Mouse (Mus musculus) left cerebral cortex, postnatal 10 days (tissue): ENCODE measurements around the gene Tardbp. TPM values are rescaled to one million over a fixed set of nuclear protein-coding genes. Genes with fewer than 3 reads are reported as not detected.

ENCODE experiments used
- DNase-seq, 2 experiments: peaks; one replicate each; pipeline ENCODE4 v3.0.0; 2021 to 2022; ENCODE audit warnings: low spot score in 2 of 2, mixed read lengths in 1 of 2; ENCODE audit errors: extremely low spot score in 1 of 2
- intact Hi-C: fragments of 180-260 bp; cut with DNase I; formaldehyde crosslinking; loops from one replicate; pipeline ENCODE4 v1.15.1; 2025
- total RNA-seq, 2 experiments: library from RNA; stranded (reverse); gene quantifications; 2 replicates each; pipeline ENCODE4 v1.2.3; 2021

Tardbp gene
- total RNA-seq, 2 experiments from 2014 or later, result 190 TPM

- intact Hi-C loops, result no loop called here
- no peak for DNase-seq
Measured at GRCm38 (mm10) chr4:148581422-148581821, 45.4 kb downstream of the Tardbp start.

GRCm38 (mm10) chr4:148580765-148581164 is 46.1 kb downstream of the Tardbp start:
- intact Hi-C loops, result no loop called here
- no peak for DNase-seq

DNA sequence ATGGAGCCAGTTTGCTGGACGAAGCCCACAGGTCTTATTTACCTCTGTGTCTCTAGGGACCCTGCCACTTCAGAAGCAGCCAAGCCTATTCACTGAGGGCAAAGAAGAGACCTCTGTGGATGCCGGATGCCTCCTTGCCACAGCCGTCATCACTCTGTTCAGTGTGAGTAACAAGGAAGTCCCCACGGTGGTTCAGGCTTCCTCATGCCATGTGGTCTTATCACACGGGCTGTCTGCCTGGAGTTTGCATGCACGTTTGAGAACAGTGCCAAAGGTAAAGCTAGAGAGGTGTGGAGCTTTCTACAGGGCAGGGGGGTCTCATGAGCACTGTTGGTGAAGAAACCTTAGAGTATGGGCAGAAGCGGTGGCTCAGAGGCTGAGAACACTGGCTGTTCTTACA is 53.6 kb downstream of the Tardbp start:
- DNase-seq, result no peak
- intact Hi-C loops, result loop anchor here (5.0 kb wide), 1 partner anchor 36 kb away; no protein-coding TSS in a partner anchor

DNA sequence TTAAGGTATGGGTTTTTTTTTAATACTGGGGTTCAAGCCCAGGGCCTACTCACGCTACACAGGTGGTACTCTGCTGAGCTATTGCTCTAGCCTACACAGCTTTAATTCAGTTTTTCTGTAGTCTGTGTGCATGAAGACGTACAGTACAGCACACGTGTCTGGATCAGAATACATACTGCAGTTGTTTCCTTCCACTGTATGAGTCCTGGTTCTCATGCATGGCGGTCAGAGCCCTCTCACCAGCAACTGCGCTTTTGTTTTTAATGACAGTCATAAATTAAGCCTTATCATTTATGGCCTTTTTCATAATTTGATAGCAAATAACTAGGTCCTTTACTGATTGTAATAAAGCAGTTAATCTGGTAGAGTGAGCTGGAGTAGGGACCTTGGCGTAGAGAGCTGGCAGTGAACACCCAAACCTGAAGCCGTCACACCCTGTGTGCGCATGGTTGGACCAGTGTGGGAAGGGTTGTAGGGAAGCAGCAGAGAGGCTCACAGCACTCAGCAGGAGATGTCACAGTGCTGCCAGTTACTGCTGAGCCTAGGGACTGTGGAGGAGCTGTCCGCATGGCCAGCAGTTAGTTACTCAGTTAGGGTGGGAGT is 56.0 kb downstream of the Tardbp start:
- no peak for DNase-seq

DNA sequence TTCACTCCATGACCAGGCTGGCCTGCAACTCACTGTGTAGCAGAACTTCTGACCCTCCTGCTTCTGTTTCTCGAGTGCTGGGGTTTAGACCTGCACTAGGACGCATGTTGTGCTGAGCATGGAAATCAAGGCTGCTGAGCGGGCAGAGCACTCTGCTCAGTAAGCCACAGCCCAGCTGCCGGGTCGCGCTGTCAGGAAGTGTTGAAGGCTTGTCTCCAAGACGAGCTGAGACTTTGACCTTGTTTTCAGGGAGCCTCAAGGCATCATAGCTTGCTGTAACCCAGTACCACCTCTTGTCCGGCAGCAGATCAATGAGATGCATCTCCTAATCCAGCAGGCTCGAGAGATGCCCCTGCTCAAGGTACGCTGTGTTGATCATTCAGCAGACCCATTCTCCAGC is 56.7 kb downstream of the Tardbp start:
- intact Hi-C loops, result loop anchor here (5.0 kb wide), 1 partner anchor 33 kb away; no protein-coding TSS in a partner anchor
- DNase-seq, result no peak

More for the DNA sequence above, 56.0 kb downstream of the Tardbp start:
- intact Hi-C loops, result loop anchor here (5.0 kb wide), 1 partner anchor 33 kb away; no protein-coding TSS in a partner anchor

GRCm38 (mm10) chr4:148563595-148563994 is 63.2 kb downstream of the Tardbp start:
- DNase-seq, result no peak
- intact Hi-C loops, result loop anchor here (5.0 kb wide), 1 partner anchor 54 kb away; no protein-coding TSS in a partner anchor

DNA sequence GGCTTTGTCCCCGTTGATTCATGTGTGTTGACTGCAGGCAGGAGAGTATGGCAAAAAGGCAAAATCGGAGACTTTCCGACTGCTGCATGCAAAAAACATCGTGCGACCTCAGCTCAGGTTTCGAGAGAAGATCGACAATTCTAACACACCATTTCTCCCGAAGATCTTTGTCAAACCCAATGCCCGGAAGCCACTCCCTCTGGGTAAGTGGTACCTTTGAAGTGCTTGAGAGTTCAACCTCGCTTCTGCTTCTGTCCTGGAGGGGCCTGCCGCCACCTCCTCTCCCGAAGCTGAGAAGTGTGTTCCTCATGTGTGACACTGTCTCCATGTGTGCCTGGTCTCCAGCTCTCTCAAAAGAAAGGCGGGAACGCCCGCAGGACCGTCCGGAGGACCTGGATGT is 64.1 kb downstream of the Tardbp start:
- intact Hi-C loops, result loop anchor here (5.0 kb wide), 1 partner anchor 55 kb away; no protein-coding TSS in a partner anchor
- DNase-seq, result no peak

Other genes starting within 250 kb of the Tardbp start
- gene Ubiad1, start 182.2 kb downstream of the Tardbp start, total RNA-seq, result 1 to 10 TPM; 8.5 to 8.9 TPM
- 10 to 100 TPM; 86.6 to 93.8 TPM for gene Mtor, start 178.4 kb downstream of the Tardbp start, total RNA-seq
- under 1 TPM; 0.36 to 0.53 TPM for gene Angptl7, start 126.6 kb downstream of the Tardbp start, total RNA-seq
- 10 to 100 TPM; 54.1 to 56.6 TPM for gene Exosc10, start 68.6 kb downstream of the Tardbp start, total RNA-seq
- 10 to 100 TPM; 82.0 to 88.0 TPM for gene Srm, start 35.5 kb downstream of the Tardbp start, total RNA-seq
- gene Masp2, start 24.5 kb downstream of the Tardbp start, total RNA-seq, result 1 to 10 TPM; 1.6 to 1.7 TPM
- not detected for gene Gm572, start 16.3 kb upstream of the Tardbp start, total RNA-seq
- gene Casz1, start 177.4 kb upstream of the Tardbp start, total RNA-seq, result 1 to 10 TPM; 1.1 to 1.6 TPM